Mouse (Mus musculus): Measurements from ENCODE around the gene Ift27.

The Ift27 gene

DNA sequence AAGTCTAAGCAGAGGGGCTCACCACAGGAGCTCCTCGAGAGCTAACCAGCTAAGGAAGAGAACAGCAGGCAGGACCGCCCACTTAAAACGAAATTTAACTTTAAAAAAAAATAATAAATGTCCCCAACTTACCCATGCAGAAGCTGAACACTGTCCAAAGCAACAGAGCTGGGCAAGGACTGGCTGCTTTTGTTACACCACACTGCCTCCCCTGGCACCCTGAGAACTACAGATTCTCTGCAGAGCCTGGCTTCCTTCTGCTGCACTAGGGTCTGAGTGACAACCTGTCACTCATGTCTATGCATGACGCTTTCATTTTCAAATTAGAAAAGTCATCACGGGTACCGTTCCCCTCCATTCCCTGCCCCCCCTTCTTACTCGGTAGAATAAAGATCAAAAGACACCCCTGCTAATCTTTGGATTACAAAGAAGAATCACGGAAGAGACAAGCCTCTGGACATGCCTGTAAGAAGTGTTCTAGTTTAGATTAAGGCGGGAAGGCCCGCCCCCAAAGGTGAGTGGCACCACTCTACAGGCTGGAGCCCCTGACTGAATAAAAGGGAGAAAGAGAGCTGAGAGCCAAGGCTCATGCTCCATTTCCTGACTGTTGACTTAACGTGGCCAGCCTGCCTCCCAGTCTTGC lies 1.5 kb downstream of the Ift27 start:
- DNase-seq (ENCODE audit: low read depth, low spot score): no peak

DNA sequence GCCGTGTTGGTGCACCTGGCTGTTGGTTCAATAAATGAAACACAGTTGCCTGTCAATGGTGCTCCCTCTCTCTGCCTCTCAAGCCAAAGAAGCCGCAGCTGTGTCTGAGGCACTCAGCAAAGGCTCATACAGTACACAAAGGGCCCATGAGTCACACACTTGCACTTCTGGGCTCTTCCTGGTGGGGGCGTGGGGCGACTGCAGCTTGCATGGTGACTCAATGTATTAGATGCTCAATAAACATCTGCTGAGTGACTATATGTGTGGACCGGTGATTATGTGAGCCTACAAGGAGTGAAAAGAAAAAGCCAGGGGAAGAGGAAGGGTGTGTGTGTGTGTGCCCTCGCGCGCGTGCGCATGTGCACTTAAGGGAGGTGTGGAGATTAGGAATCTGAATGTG lies 2.3 kb downstream of the Ift27 start:
- DNase-seq (ENCODE audit: low read depth, low spot score): peak; percentile 38

DNA sequence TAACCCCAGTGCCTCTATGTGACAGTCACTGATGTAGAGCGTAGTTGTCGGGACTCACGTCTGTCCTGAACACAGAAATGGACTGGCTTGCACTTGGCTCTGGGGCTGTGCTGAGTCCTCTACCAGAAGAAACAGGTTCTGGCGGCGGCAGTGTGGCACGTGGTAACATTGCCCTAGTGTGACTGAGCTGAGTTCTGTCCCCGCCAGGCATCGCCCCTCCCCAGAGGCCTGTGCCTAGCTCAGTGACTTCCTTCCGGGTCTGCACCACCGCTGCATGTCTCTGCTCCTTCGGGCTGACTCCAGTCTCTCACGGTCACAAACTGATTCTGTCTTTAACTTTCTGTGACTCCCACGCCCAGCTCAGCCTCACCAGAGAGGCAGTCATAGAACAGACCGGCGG lies 3.2 kb downstream of the Ift27 start:
- DNase-seq (ENCODE audit: low read depth, low spot score): no peak

DNA sequence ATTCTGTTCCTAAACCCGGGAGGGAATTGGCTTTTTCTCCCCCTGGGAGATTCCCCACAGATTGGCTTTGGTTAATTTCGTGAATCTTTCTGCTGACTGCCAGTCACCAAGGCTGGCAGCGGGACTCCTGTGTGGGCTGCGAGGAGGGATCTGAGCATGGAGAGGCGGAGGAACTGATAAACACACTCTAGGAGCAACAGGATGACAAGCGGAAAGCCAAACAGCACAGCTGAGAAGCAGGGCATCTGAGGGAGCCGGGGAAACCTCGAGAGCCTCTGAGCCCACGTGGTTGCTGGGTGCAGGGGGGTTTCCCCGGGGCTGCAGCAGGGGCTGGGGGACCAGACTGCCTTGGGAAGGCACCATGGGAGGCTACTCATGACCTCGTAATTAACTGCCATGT lies 4.3 kb downstream of the Ift27 start:
- no peak for DNase-seq (ENCODE audit: low read depth, low spot score)

DNA sequence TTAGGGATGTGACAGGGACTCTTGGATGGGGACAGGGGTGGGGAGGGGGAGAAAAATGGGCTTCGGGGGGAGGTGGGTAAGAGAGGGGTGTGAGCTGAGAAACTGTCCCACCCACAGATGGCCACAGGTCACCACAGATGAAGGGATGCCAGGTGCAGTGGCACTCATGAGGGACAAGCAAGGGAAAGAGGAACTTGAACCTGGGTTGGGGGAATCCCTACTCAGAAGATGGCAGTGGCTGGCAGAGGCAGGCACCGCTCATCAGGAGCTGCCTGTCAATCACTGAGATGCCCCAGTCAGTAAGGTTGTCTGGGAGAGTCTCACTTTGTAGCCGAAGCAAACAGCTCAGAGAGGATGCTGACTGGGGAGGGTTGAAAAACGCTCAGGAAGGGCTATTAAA lies 8.6 kb downstream of the Ift27 start:
- DNase-seq (ENCODE audit: low read depth, low spot score): no peak

DNA sequence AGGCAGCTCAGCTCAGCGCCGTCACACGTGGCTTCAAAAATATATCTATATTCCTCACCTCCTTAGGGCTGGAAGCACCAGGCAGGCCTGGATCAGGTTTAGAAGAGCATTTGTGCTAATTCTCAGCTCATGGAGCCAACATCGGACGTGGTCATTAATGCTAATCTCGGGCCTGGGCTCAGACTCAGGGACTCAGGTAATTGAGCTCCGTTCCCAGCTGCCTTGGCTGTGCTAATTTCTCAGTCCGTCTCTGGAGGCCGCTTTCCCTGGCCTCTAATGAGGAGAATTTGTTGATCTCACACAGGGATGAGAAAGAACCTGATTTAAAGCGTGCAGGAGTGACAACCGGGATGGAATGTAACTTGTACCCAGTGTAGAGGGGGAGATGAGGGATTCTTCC lies 9.4 kb downstream of the Ift27 start:
- no peak for DNase-seq (ENCODE audit: low read depth, low spot score)

DNA sequence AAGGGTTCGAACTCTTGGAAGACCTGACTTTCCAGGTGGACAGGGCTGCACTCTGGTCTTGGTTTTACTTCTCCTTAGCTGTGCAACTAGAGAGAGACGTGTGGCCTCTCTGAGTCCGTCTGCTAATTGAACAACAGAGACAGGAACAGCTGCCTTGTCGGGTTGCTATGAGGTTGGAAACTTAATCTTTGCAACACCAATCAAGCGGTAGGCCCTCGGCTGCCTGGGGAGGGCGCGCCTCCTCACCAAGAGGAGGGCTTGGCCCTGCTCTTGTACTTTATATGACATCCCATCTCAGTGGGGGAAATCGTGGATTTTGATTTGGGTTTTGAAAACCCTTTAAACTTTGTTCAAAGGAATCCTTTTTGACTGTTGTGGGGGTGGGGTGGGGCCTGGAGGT lies 12.0 kb downstream of the Ift27 start:
- no peak for DNase-seq (ENCODE audit: low read depth, low spot score)

DNA sequence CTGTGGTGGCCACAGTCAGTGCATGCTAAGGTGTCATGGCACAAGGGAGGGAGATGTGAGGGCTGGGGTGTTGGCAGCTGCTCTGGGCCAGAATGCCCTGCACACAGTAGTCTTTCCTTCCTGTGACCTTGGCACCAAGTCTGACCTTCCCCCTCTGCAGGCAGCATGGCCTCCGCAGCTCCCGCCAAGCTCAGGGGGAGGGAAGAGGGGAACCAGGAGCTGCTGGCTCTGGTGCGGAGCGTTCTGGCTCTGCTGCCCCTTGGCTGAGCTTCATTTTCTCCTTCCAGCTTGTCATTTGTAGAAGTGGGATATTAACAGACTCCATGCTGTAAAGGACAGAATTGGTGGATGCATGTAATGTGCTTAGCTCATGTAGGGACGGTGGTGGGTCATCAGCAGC lies 15.6 kb downstream of the Ift27 start:
- DNase-seq (ENCODE audit: low read depth, low spot score): no peak

DNA sequence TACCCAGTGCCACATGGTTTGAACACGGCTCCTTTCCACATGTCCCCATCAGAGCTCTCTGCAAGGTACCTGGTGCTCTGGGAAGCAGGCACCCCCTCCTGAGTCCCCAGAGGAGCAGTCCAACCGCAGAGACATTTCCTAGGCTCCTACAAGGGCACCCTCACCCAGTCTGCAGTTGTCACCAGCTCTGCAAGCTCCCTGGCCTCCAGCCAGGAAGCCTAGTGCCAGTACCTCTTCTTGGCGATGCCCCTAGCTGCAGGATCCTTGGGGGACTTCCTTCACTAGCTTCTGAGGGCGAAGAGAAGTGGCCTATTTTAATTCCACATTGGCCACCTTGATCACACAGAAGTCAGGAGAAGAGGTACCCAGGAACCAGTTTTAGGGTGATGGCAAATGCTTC lies 16.1 kb downstream of the Ift27 start:
- no peak for DNase-seq (ENCODE audit: low read depth, low spot score)

DNA sequence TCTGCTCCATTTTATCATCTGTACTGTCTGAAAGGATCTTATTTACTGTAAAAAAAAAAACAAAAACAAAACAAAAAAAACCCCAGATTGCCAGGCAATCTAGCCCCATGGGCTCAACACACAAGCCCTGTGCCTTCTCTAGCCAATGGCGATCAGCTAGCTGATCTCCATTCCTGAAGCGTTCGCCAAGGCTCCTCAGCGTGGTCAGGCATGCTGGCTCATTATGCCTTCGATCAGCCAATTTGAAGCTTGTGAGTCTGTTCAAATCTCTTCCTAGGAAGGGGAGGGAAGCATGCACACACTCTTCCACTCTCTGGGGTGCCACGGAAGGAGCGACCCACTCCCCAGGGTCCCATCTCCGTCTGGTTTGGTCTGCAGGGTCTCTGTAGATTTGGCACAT lies 16.6 kb downstream of the Ift27 start:
- DNase-seq (ENCODE audit: low read depth, low spot score): no peak

DNA sequence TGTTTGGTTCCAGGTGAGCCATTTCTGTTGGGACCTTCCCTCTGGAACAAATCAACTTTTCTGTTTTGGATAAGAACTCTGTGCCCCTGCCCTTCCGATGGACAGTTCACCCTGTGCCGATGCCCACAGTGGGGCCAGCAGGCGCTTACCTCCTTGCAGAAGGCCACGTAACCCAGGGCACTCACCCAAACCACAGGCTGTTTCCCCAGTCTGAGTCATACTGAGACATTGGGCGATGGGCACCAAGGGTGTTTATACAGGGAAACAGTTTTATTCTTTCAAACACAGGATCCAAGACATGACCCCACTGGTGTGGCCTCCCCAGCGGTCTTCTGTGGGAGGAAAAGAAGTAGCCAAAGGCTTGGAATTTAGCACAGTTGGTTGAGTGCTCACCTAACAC lies 18.5 kb downstream of the Ift27 start:
- DNase-seq (ENCODE audit: low read depth, low spot score): no peak

DNA sequence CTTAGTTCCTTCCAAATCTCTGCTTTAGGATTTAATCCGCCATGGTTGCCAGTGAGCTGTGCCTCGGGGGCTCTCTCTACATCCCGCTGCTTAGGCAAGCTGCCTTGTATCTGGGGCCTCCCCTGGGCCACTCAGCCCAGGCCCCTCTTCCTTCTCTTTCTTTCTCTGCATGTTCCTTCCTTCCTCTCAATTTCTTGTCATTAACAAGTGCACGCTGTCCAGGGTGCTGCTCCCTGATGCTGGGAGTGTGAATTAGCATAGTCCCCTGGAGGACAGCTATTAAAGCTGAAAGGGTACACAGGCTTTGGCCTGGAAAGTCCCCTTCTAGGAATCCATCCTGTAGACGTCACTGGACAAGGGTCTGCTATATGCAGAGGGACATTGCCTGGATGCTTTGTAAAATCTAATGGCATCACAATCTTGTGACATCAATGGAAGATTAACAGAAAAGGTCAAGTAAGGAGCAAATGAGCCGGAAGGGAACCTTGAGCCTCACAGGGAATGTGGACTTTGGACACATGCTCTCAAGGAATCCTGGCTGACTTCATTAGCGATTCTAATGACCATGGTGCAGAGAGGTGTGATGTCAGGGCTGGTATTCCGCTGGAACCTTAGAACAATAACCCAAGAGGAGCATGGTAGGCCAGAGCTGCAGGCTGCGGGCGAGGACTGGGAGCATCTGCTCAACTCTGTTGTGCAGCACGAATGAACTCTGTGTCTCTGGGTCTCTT lies 20.7 kb downstream of the Ift27 start:
- DNase-seq (ENCODE audit: low read depth, low spot score): no peak

DNA sequence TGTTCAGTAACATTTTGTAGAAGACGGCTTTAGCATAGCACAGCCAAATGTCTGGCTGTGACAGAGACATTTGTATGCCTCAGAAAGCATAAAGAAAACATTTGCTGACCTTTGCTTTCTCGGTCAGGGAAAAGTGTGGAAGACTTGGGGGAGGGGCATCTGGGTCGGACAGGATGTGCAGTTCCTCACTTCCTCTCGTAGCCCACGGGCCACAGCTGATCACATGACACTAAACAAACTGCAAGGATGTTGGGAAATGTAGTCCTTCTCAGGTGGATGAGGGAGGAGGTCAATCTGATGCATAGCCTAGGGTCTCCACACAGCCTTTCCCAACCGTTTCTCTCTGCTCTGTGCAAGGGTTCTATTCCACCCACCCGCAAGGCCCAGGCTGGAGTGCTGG lies 25.3 kb downstream of the Ift27 start:
- DNase-seq (ENCODE audit: low read depth, low spot score): peak; percentile 70

DNA sequence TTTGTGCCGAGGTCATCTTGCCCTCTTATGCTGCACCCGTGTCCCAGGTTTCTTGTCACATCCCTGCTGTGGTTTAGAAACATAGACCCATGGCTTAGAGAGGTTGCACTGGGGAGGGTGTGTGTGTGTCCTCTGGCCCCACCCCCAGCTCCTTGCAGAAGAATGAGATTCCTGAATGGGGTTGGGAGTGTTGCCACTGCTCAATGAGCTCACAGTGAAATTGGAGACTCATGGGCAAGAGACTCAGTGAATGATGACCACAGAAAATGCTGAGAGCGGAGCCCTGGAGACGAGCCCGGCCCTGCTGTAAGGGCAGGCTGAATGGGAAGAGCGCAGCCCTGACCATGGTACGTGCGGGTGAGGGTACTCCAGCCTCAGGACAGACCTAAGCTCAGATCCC lies 33.7 kb downstream of the Ift27 start:
- DNase-seq (ENCODE audit: low read depth, low spot score): no peak

DNA sequence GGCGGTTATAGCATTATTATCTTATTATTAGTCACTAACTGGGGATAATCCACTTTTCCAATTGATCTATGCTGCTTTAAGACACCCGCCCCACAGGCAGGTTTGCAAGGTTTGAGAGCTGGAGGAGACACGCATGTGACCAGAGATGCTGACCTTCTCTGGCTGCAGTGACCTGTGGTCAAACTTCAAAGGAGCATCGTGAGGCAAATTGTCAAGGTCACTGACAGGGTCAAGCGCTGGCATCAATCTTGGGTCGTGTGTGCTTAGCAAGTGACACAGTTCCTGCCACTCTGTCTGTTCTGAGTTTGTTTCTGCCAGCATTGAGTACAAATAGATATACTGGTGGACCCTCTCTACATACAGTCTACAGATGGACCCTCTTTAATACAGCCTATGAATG lies 39.3 kb downstream of the Ift27 start:
- DNase-seq (ENCODE audit: low read depth, low spot score): no peak

DNA sequence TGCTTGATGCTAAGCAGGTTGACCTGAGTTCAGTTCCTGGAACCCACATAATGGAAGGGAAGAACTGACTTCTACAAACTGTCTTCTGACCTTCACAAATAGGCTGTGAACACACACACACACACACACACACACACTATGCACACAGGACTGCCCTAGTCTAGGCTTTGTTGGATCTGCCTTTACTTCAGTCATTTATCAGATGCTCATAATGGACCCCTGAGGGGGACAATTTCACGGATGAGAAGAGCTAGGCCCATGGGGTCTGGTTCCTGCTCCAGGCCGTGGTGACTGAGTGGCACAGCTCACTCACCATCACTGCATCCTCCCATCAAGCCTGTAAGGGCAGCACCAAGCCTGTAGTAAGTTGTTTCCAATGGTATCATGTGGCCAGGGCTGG lies 40.5 kb downstream of the Ift27 start:
- DNase-seq (ENCODE audit: low read depth, low spot score): no peak

DNA sequence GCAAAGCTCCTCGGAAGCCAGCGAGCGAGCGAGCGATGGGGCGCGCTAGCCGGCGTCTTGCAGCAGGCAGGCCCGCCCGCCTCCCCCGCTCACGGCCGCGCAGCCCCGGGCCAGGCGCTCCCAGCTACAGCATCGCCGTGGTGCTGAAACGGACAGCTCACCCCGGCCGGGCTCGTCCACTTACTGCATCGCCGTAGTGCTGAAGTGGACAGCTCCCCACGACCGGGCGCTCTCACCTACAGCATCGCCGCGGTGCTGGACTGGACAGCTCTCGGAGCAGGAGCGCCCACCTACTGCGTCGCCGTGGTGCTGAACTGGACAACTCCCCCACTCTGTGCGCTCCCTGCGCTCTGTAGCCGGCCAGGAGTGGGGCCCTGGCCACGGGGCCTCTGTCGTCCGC lies 54.2 kb downstream of the Ift27 start, which contains the start of gene Cacng2:
Gene Cacng2, minus strand, starts transcription at position 325 of the 400 bp plus-strand sequence.
- peak; percentile 98 for DNase-seq (ENCODE audit: low read depth, low spot score)

DNA sequence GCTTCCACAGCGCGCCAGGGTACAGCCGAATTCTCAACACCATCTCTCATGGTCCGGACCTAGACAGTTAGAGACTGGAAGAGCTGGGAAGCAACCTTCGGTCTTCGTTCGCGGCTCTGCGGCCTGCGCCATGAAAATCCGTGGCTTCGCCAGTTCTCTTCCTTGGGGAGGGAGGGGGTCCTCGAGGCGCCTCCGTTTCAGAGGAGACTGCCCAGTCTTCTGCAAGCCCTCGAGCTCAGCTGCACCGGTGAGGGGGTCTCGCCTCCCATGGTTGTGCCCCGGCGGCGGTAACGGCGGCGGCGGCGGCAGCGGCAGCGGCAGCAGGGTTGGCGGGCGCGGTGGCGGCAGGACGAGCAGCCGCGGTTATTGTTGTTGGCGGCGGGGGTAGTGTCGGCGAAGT lies 54.7 kb downstream of the Ift27 start:
- no peak for DNase-seq (ENCODE audit: low read depth, low spot score)

DNA sequence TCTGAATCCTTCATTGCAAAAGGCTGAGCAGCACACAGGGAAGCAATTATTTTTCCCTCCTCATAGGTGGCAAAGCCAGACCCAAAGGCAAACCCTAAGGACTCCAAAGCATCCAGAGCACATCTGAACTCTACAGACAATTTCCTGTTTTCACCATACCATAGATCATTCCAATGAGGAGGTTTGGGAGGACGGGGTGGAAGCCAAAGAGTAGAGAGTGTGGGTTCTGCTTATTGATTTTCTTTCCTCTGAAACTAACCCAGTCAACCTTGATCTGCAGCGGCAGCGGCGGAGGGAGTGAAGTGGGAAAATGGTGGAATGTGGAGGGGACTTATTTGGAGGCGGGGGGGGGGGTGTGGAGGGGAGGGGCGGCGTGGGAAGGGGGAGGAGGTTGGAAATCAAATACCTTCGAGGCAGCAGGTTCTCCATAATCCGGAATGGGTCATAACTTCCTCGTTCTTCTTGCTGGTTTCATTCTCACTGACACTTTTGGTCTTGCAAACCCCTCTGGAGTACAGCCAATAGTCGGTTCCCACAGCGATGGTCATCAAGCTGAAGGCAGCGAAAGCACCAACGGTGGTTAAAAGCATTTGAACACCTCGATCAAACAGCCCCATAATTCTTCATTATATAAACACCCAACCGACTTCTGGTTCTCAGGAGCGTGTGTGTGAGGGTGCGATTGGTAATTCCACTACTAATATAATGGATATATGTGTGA lies 55.5 kb downstream of the Ift27 start:
- DNase-seq (ENCODE audit: low read depth, low spot score): no peak

DNA sequence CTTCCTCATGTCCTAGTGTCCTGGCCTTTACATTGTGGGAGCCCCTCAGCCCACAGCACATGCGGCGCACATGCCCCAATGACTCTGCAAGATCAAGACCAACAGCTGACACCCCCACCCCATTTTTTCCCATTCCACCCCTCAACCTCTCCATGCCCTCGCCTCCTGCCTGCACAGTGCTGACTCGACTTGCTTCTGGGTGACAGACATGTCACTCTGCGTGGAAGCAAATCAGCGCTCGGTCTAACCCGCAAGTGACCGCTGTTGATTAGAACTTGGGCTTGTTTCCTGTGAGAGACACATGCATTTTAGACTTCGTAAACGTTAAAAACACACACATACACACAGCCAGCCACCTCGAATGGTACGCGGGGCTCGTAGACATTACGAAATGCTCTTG lies 56.2 kb downstream of the Ift27 start:
- no peak for DNase-seq (ENCODE audit: low read depth, low spot score)

DNA sequence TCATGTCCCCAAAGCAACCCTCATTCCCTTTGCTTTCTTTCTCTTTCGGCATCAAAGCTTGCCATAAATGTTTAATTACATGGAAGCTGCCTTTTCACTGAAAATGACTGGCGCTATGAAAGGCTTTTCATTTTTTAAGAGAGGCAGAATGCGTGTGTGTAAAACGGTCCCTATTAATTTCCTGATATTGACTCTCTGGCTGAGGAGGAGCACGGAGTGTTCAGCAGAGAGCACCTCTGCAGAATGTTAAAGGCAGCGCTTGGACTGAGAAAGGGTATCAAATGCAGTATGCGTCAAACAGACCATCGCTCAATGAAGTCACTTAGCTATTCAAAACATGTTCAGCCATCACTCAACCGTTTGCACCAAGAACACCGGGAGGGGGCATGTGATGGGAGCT lies 57.0 kb downstream of the Ift27 start:
- no peak for DNase-seq (ENCODE audit: low read depth, low spot score)

DNA sequence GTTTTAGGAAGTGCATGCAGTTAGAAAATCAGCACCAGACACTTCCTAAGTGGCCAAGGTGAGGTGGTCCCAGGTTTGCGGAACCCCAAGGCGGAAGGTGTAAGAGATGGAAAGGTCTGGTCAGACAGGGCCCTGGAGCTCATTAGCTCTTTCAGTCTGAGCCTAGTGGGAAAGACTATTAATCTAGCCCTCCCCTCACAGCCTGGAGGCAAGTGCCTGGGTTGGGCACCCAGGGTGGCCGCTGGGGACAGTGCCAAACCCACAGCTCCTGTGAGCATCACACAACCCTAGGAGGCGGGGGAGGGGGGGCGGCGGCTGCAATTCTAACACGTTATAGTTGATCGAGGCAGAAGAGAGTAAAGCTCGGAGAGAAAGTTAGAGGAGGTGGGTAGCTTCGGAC lies 57.7 kb downstream of the Ift27 start:
- DNase-seq (ENCODE audit: low read depth, low spot score): no peak

Measured in ES-CJ7 (cell line).